25 mouse cellular contexts compared by ENCODE assay signal in genomic region chr5:101668028-101668427, GRCm38 (mm10). TPM values are rescaled to one million over a fixed set of nuclear protein-coding genes. Genes with fewer than 3 reads are reported as not detected.
DNase-seq lines count a peak whose midpoint lies in the region; ATAC-seq and TF ChIP-seq lines count a peak whose summit lies in the region.
"Had no signal": no experiment of that assay in that cellular context is flagged by ENCODE, and none has a peak within 500 bp of the region (broad histone marks: within the 10 kb centered on the region; RNA-seq: fewer than 3 reads in every experiment).

No protein-coding gene starts in this region.

- under 1% methylated on average over 15 of the region's 15 CpGs for WGBS in hindbrain, embryonic 11.5 days
- 4% methylated on average over 15 of the region's 15 CpGs for WGBS in hindbrain, embryonic 16.5 days
- WGBS in hindbrain, embryonic 14.5 days = 3% methylated on average over 15 of the region's 15 CpGs
- WGBS in neural tube, embryonic 15.5 days = 4% methylated on average over 15 of the region's 15 CpGs

- ATAC-seq in hindbrain, embryonic 11.5 days (ENCODE audit: low FRiP score) = no peak
- no peak for ATAC-seq in hindbrain, embryonic 16.5 days
- ATAC-seq in hindbrain, embryonic 14.5 days (ENCODE audit: low FRiP score) = no peak
- no peak for ATAC-seq in neural tube, embryonic 15.5 days (ENCODE audit: low FRiP score)
- ATAC-seq: forebrain, embryonic 16.5 days had no signal

- no peak for TF ChIP-seq CTCF in gastrocnemius, adult 2 months (IDR thresholded peaks at IDR 0.05)

- H3K36me3 ChIP-seq in hindbrain, embryonic 11.5 days (ENCODE audit: control insufficient read depth, insufficient read depth, low read length) = no peaks in the 10 kb centered on the region
- no peaks in the 10 kb centered on the region for H3K36me3 ChIP-seq in hindbrain, embryonic 16.5 days (ENCODE audit: control insufficient read depth, insufficient read depth, low read length)
- no peaks in the 10 kb centered on the region for H3K36me3 ChIP-seq in hindbrain, embryonic 14.5 days (replicated peaks; ENCODE audit: control insufficient read depth, insufficient read depth)
- no peaks in the 10 kb centered on the region for H3K36me3 ChIP-seq in neural tube, embryonic 15.5 days
- H3K36me3 ChIP-seq: liver, embryonic 13.5 days had no signal

- no peak overlapping the region for H3K4me2 ChIP-seq in hindbrain, embryonic 11.5 days (replicated peaks; ENCODE audit: low read depth, low read length)
- no peak overlapping the region; the same call in 1 of the 2 replicates for H3K4me2 ChIP-seq in hindbrain, embryonic 16.5 days (ENCODE audit: low read length)
- H3K4me2 ChIP-seq in hindbrain, embryonic 14.5 days (replicated peaks) = peak overlapping the region; percentile 27
- H3K4me2 ChIP-seq in neural tube, embryonic 15.5 days = peak overlapping the region; percentile 32; the same call in 1 of the 2 replicates
- H3K4me2 ChIP-seq: liver, embryonic 13.5 days had no signal

- H3K27me3 ChIP-seq in hindbrain, embryonic 11.5 days (ENCODE audit: control insufficient read depth, insufficient read depth, low read length) = peaks cover 62% of the 10 kb centered on the region
- H3K27me3 ChIP-seq in hindbrain, embryonic 16.5 days (replicated peaks; ENCODE audit: control insufficient read depth, insufficient read depth, low read length) = peaks cover 40% of the 10 kb centered on the region
- H3K27me3 ChIP-seq in hindbrain, embryonic 14.5 days (ENCODE audit: control insufficient read depth, insufficient read depth, low read length) = peaks cover 78% of the 10 kb centered on the region
- H3K27me3 ChIP-seq in neural tube, embryonic 15.5 days (replicated peaks) = peaks cover 77% of the 10 kb centered on the region
- H3K27me3 ChIP-seq: CH12.LX had no signal

- peak; percentile 55 for DNase-seq in hindbrain, embryonic 11.5 days (ENCODE audit: low spot score)
- peak; percentile 12 for DNase-seq in right cerebral cortex, postnatal 25 days
- DNase-seq in right cerebral cortex, postnatal 14 days = no peak
- no peak for DNase-seq in hindbrain, embryonic 14.5 days (ENCODE audit: low spot score)
- no peak for DNase-seq in gastrocnemius, adult 2 months
- DNase-seq in natural killer cell, adult 2 months (ENCODE audit: low spot score in 2 of 2) = no peak
- DNase-seq: adrenal gland, adult 2 months; B cell, adult 2 months; cerebellum, adult 11 months; cerebellum, postnatal 10 days; gastrocnemius, postnatal 14 days; heart, adult 2 months; kidney, adult 11 months; layer of hippocampus, adult 9-11 months; liver, embryonic 13.5 days; lung, adult 2 months; lung, postnatal 14 days; right cerebral cortex, postnatal 4 days had no signal

- H3K4me1 ChIP-seq in hindbrain, embryonic 11.5 days (replicated peaks; ENCODE audit: control insufficient read depth, insufficient read depth, low read length) = peaks cover 11% of the 10 kb centered on the region
- peaks cover 9% of the 10 kb centered on the region for H3K4me1 ChIP-seq in hindbrain, embryonic 16.5 days (ENCODE audit: control insufficient read depth, insufficient read depth, low read depth, low read length)
- no peaks in the 10 kb centered on the region; the same call in 1 of the 2 replicates for H3K4me1 ChIP-seq in hindbrain, embryonic 14.5 days (replicated peaks; ENCODE audit: control insufficient read depth, insufficient read depth, low read length)
- peaks cover 24% of the 10 kb centered on the region for H3K4me1 ChIP-seq in neural tube, embryonic 15.5 days

- H3K4me3 ChIP-seq in hindbrain, embryonic 11.5 days (ENCODE audit: low read depth, low read length) = no peak overlapping the region
- H3K4me3 ChIP-seq in hindbrain, embryonic 16.5 days (ENCODE audit: low read length) = no peak overlapping the region
- peak overlapping the region; percentile 0; the same call in 1 of the 2 replicates for H3K4me3 ChIP-seq in hindbrain, embryonic 14.5 days (replicated peaks; ENCODE audit: low read length)
- H3K4me3 ChIP-seq in neural tube, embryonic 15.5 days (replicated peaks) = peak overlapping the region; percentile 8
- H3K4me3 ChIP-seq in gastrocnemius, adult 2 months = no peak overlapping the region
- H3K4me3 ChIP-seq: heart, adult 2 months; liver, embryonic 13.5 days had no signal

- intact Hi-C loops in gastrocnemius, adult 2 months (cut with DNase I) = no loop called here

- no peaks in the 10 kb centered on the region for H3K9me3 ChIP-seq in hindbrain, embryonic 11.5 days (ENCODE audit: control insufficient read depth, low read length)
- no peaks in the 10 kb centered on the region; the same call in 1 of the 2 replicates for H3K9me3 ChIP-seq in hindbrain, embryonic 16.5 days (ENCODE audit: control insufficient read depth, low read length)
- no peaks in the 10 kb centered on the region for H3K9me3 ChIP-seq in hindbrain, embryonic 14.5 days (ENCODE audit: control insufficient read depth, low read length)
- no peaks in the 10 kb centered on the region for H3K9me3 ChIP-seq in neural tube, embryonic 15.5 days (replicated peaks)
- H3K9me3 ChIP-seq: liver, embryonic 13.5 days had no signal

- H3K27ac ChIP-seq in hindbrain, embryonic 11.5 days (ENCODE audit: low read depth, low read length) = no peak overlapping the region
- H3K27ac ChIP-seq in hindbrain, embryonic 16.5 days (ENCODE audit: low read depth, low read length) = no peak overlapping the region
- H3K27ac ChIP-seq in hindbrain, embryonic 14.5 days = no peak overlapping the region
- H3K27ac ChIP-seq in neural tube, embryonic 15.5 days (replicated peaks) = no peak overlapping the region
- no peak overlapping the region for H3K27ac ChIP-seq in gastrocnemius, adult 2 months
- H3K27ac ChIP-seq: heart, adult 2 months; liver, embryonic 13.5 days had no signal

- H3K9ac ChIP-seq in hindbrain, embryonic 11.5 days (ENCODE audit: low read depth, low read length) = no peak overlapping the region
- no peak overlapping the region for H3K9ac ChIP-seq in hindbrain, embryonic 16.5 days (ENCODE audit: low read depth, low read length)
- 0 out of 2 replicates have a peak overlapping the region, but pooled peaks have one; percentile 5 for H3K9ac ChIP-seq in hindbrain, embryonic 14.5 days
- H3K9ac ChIP-seq in neural tube, embryonic 15.5 days (replicated peaks) = no peak overlapping the region
- H3K9ac ChIP-seq: liver, embryonic 13.5 days had no signal

RNA-seq across cellular contexts. Expression of gene Nkx6-1, which starts 3.2 kb away (rescaled TPM):
- polyA plus RNA-seq in hindbrain, embryonic 11.5 days (2014; fragmentation: Nextera tagmentation; extraction: Ambion mirVana) = 9.8 and 14.7 TPM in 2 replicates
- 3.8 and 5.1 TPM in 2 replicates for polyA plus RNA-seq in hindbrain, embryonic 16.5 days (2015; fragmentation: Nextera tagmentation; extraction: Ambion mirVana)
- polyA plus RNA-seq in hindbrain, embryonic 14.5 days (2014; fragmentation: Nextera tagmentation; extraction: Ambion mirVana) = 8.0 and 8.9 TPM in 2 replicates
- 5.3 and 6.7 TPM in 2 replicates for polyA plus RNA-seq in neural tube, embryonic 15.5 days (2015; fragmentation: Nextera tagmentation; extraction: Ambion mirVana)
- not detected for total RNA-seq in gastrocnemius, adult 2 months (2021)
- total RNA-seq: adrenal gland, adult 2 months; CH12.LX; gastrocnemius, postnatal 14 days; megakaryocyte, adult 5-6 weeks; MEL had no signal
- polyA plus RNA-seq: adrenal gland, adult 2 months; thymus, postnatal 0 days had no signal

Comparison
In these comparisons a context has a peak if more than half of its experiments do, and no peak if none do; other contexts are left out.
1. DNase-seq: peak in hindbrain, embryonic 11.5 days (single experiment) and right cerebral cortex, postnatal 25 days (single experiment); none in right cerebral cortex, postnatal 14 days (single experiment), hindbrain, embryonic 14.5 days (single experiment), gastrocnemius, adult 2 months (single experiment) and natural killer cell, adult 2 months (0 of 2).
2. H3K4me2 ChIP-seq: peak in hindbrain, embryonic 14.5 days (single experiment) and neural tube, embryonic 15.5 days (single experiment); none in hindbrain, embryonic 11.5 days (single experiment) and hindbrain, embryonic 16.5 days (single experiment).
3. H3K4me3 ChIP-seq: peak in hindbrain, embryonic 14.5 days (single experiment) and neural tube, embryonic 15.5 days (single experiment); none in hindbrain, embryonic 11.5 days (single experiment), hindbrain, embryonic 16.5 days (single experiment) and gastrocnemius, adult 2 months (single experiment).